Mouse (Mus musculus) gastrocnemius, postnatal 14 days (tissue): ENCODE results near the gene Mlx. TPM values are rescaled to one million over a fixed set of nuclear protein-coding genes. Genes with fewer than 3 reads are reported as not detected.

Source experiments
- DNase-seq: peaks from one replicate; pipeline ENCODE4 v3.0.0; 2021; ENCODE audit warnings: mixed read lengths
- intact Hi-C: fragments of 180-260 bp; cut with DNase I; formaldehyde crosslinking; loops from one replicate; pipeline ENCODE4 v1.15.1; 2025; ENCODE audit warnings: low total_unique reads
- microRNA-seq, 2 experiments: library from miRNA; unstranded; fragments of <30 nt; microRNA quantifications; one replicate each; pipeline ENCODE4 v1.2.0; 2021
- total RNA-seq, 2 experiments: library from RNA; stranded (reverse); gene quantifications; 2 replicates each; pipeline ENCODE4 v1.2.3; 2021

Gene Mlx
- total RNA-seq, 2 experiments from 2014 or later = 10.8 to 12.4 TPM

DNA sequence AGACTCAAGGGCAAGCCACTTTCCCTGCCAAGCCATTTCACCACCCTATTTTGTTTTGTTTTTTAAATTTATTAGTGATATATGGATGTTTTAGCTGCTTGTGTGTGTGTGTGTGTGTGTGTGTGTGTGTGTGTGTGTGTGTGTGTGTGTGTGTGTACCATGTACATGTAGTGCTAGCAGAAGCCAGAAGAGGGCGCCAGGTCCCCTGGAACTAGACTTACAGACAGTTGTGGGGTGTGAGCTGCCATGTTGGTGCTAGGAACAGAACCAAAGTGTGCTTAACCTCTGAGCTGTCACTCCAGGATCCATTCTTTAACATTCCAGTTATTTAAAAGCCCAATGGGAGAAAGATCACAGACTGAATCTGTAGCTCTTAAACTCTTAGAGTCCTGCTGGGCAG, 40.0 kb downstream of the Mlx start:
- no peak for DNase-seq
- intact Hi-C loops = no loop called here

DNA sequence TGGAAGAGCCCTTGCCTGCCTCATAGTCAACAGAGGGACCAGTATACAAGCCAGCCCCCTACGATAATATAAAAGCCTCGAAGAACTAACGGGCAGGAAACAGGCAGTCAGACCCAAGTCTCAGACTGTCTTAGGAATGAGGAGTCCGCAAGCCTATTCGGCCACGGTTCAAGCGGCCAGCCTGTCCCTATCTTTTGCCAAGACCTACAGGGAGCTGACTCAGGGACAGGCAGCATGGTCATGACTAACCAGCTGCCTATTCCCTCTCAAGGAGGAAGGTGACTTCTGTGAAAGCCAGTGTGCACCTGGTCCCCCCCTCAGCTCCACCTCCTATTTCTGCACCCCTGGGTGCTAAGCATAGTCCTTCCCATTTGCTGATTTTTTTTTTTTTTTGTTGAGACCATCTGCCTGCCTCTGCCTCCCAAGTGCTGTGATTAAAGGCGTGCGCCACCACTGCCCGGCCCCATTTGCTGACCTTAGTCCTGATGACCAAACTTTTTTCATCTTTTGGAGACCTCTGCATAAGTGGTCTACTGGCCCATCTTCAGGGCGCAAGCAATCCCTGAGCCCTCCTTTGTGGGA, 42.0 kb downstream of the Mlx start:
- DNase-seq = peak; percentile 41
- intact Hi-C loops = no loop called here

DNA sequence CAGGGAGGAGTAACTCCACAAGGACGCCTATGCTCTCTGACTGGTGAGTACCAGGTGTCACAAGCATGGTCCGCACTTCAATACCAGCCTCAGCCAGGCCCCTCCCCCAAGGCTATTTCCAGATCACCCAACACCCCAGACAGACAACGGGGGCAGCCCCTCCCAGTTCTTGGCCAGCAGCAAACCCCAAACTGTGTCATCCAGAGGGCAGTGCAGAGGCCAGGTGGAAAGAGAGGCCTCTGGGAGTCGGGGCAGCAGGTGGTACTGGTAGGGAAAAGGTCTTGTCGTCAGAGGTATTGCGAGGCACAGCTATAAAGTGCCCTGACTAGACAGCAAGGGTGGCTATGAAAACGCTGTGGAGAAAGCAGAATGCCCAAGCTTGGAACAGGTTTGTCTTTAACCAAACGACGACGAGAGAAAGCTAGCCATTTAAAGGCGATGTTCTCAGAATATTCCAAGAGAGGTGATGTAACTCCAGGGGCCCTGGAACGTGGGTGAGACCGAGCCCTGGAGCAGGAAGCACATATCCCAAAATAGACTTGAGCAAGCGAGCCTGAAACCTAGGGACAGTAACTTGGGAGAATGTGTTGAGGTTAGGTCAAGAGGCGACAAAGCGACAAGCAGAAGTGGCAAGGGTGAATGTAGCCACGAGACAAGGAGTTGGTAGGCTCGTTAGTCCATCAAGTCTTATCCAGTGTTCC, 43.1 kb downstream of the Mlx start:
- peak; percentile 80 for DNase-seq
- intact Hi-C loops = no loop called here

DNA sequence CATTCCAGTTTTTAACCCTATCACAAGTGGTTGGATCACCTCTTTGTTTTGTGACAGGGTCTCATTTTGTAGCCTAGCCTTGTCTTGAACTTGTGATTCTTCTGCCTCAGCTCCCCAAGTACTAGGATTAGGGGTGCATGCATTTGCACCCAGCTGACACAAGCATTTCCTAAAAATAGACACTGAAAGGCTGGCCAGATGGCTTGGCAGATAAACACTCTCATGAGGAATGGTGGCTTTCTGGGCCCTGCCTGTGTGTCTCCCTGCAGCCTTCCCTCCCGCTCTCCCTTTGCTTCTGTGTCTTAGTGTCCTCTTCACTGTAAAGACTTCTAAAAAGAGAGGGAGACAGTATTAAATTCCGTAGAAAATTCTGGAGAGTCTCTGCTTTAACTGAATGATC, 44.1 kb downstream of the Mlx start:
- intact Hi-C loops = no loop called here
- DNase-seq = no peak

DNA sequence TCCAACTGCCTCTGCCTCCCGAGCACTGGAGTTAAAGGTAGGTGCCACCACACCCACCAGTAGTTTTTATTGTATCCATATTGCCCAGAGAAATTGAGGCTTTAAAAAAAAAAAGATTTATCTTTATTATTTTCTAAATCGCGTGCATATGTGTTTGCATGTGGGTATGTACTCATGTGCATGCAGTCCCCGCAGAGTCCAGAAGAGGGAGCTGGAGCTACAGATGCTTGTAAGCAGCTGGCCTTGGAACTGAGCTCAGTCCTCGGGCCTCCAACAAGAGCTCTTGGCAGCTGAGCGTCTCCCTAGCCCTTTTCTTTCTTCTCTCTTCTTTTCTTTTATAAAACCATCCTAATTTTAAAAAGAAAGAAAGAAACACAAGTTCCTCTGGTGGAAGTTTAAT, 44.6 kb downstream of the Mlx start:
- DNase-seq = peak; percentile 50
- intact Hi-C loops = no loop called here

DNA sequence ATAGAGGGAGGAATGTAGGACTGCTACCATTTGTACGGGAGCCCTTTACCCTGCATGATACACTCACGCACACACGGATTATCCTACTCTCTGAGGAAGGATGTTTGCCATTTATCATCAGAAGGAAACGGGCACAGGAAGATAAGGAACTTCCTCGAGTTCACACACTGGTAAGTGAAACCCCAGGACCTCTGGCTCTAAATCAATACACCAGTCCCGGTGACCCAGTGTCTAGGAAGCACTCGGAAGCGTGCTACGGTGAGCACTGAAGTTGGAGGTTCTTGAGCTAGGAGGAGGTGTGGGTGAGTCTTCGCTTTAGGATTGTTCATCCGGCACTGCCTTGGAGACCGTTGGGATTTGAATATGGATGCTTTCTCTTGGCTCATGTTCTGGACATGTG, 46.0 kb downstream of the Mlx start:
- DNase-seq = no peak
- intact Hi-C loops = no loop called here

DNA sequence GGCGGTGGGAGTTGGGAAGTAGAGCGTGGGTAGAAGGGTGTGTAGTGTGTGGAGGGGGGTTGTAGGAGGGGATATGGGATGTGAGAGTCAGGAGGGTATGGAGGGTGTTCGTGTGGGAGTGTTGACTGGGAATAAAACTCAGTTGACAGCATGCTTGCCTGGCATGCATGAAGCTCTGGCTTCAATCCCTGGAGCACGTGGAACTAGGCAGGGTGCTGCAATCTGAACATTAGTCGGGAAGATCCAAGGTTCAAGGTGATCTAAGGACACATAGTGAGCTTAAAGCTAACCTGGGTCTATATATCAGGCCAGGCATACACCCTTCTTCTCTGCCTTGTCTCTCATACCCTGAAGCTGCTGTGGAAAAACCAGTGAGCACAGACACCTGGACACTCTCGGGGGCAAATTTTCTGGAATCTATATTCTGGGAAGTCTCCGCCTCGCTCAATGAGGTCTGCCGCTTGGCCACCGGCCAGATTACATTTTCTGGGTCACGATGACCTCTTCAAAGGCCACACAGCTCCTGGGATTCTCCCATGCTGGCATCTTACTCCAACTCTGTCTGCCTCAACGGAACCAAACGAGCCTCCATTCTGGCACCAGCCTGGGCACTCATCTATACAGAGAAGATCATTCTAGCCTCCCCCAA, 47.3 kb downstream of the Mlx start:
- DNase-seq = no peak
- intact Hi-C loops = no loop called here

DNA sequence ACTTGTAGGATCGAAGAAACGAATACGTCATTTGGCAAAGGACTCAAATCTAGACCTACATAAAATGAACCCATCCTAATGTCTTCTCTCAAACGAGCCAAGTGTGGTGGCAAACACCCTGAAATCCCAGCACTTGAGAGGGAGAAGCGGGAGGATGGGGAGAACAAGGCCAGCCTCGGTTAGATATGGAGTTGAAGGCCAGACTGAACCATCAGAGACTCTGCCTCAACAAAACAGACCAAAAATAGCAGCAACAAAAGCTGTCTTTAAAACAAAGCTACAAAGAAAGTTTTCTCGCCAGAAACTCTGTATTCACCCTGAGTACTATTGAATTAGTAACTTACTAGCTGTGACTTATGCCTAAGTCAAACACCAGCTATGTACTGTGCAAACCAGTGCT, 49.9 kb downstream of the Mlx start:
- intact Hi-C loops = no loop called here
- no peak for DNase-seq

DNA sequence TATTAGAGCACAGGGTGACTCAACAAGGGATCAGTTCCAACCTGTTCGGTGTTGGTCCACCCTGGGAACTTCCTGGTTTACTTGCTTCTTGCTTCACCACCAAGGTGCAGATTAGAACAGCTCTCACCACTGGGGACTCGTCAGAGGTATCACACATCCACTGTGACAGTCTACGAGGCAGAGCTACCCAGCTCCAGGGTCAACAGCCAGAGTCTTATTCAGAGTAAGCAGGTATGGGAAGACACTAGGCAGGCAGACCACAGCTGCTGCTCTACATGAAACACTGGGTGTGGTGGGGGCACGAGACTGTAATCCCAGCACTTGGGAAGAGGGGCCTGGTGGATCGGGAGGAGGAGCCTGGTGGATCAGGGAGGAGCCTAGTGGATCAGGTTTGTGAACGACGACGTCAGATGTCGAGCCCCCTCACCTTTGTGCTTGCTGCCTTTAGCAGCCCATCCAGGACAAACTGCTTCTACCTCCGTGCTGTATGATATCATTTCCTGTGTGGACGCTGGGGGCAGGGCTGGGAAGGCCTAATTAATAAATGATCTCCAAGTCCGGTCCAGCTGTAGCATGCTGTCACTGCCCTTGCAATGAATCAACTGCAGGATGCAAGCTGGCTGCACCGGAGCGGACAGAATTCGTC, 51.6 kb downstream of the Mlx start:
- DNase-seq = no peak
- intact Hi-C loops = no loop called here

DNA sequence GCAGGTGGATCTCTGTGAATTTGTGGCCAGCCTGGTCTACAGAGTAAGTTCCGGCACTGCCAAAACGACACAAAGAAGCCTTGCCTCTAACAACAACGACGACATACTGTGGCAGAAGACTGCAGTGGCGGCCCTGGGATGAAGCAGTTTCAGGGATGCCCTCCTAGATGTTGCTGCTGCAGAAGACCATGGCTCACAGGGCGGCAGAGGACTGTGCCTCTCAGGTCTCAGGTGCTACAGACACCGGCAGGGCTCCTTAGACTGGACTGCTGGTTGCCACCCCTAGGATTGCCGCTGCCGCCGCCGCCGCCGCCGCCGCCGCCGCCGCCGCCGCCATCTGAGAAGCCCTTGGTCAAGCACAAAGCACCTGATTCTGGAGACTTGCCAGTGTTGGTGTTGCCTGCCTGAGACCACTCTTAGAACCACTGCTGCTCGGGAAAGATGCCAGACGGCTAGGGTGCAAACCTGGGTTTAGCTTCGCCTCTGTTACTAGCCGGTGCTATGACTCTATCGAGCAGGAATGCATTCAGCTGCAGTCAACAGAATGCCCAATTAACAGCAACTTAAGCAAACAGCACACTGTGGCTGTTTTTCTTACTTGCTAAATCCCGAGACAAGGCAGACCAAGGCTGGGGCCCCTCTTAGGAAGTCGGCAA, 53.2 kb downstream of the Mlx start:
- intact Hi-C loops = no loop called here
- no peak for DNase-seq

DNA sequence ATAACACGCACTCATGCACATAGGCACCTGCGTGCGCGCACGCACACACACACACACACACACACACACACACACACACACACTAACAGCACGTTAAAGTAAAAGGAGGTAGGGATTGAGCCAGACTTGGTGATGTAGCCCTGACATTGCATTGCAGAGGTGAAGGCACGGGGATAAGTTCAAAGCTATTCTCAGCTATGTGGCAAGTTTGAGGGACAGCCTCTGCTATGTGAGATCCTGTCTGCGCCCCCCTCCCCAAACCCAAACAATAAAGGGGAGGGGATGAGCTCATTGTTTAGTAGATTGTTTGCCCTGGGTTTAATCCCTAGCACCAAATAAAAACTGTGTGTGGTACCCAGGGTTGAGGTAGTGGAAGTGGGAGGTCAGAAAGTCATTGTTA, 54.0 kb downstream of the Mlx start:
- DNase-seq = no peak
- intact Hi-C loops = no loop called here

Small RNA genes lying within 50 kb of the gene (microRNA-seq; reads per million reads assigned to microRNA genes)
- gene Gm27626 = 0 reads per million in 2 experiments

Other genes starting within 250 kb of the Mlx start
- 100 to 1,000 TPM in 1 of 2 experiments, 10 to 100 TPM in 1; 100.0 to 110 TPM for gene Stat5b, start 236.6 kb upstream of the Mlx start, total RNA-seq
- 10 to 100 TPM; 17.9 to 21.5 TPM for gene Stat5a, start 227.9 kb upstream of the Mlx start, total RNA-seq
- gene Stat3, start 147.7 kb upstream of the Mlx start, total RNA-seq = 10 to 100 TPM; 41.7 to 43.6 TPM
- gene Cavin1, start 116.4 kb upstream of the Mlx start, total RNA-seq = 100 to 1,000 TPM; 226 to 256 TPM
- 10 to 100 TPM; 53.4 to 58.5 TPM for gene Atp6v0a1, start 77.8 kb upstream of the Mlx start, total RNA-seq
- 1 to 10 TPM; 6.2 to 7.4 TPM for gene Naglu, start 17.3 kb upstream of the Mlx start, total RNA-seq
- under 1 TPM in 1 of 2 experiments, not detected in 1; 0.29 TPM for gene Hsd17b1, start 8.9 kb upstream of the Mlx start, total RNA-seq
- gene Coasy, start 4.7 kb upstream of the Mlx start, total RNA-seq = 1 to 10 TPM; 8.1 to 9.5 TPM
- 1 to 10 TPM; 1.1 to 1.5 TPM for gene Psmc3ip, start 8.2 kb downstream of the Mlx start, total RNA-seq
- 10 to 100 TPM; 33.3 to 34.9 TPM for gene Retreg3, start 32.6 kb downstream of the Mlx start, total RNA-seq
- 10 to 100 TPM; 26.3 to 31.2 TPM for gene Tubg1, start 32.7 kb downstream of the Mlx start, total RNA-seq
- gene Tubg2, start 68.6 kb downstream of the Mlx start, total RNA-seq = 1 to 10 TPM; 3.1 to 4.6 TPM
- 1 to 10 TPM; 1.8 to 2.4 TPM for gene Cntnap1, start 83.2 kb downstream of the Mlx start, total RNA-seq
- gene Plekhh3, start 84.1 kb downstream of the Mlx start, total RNA-seq = 10 to 100 TPM; 22.0 to 26.9 TPM
- under 1 TPM in 1 of 2 experiments, not detected in 1; 0.12 TPM for gene Ccr10, start 88.2 kb downstream of the Mlx start, total RNA-seq
- 10 to 100 TPM; 13.5 to 18.1 TPM for gene Ezh1, start 139.2 kb downstream of the Mlx start, total RNA-seq
- gene Ramp2, start 158.8 kb downstream of the Mlx start, total RNA-seq = 10 to 100 TPM; 69.8 to 97.1 TPM
- 10 to 100 TPM; 38.1 to 39.0 TPM for gene Vps25, start 166.4 kb downstream of the Mlx start, total RNA-seq
- 1 to 10 TPM in 1 of 2 experiments, under 1 TPM in 1; 0.89 to 1.0 TPM for gene Wnk4, start 173.3 kb downstream of the Mlx start, total RNA-seq
- under 1 TPM; 0.13 to 0.21 TPM for gene Cntd1, start 191.7 kb downstream of the Mlx start, total RNA-seq
- gene Coa3, start 191.8 kb downstream of the Mlx start, total RNA-seq = 10 to 100 TPM; 70.0 to 73.4 TPM
- 10 to 100 TPM; 70.7 to 72.9 TPM for gene Becn1, start 215.0 kb downstream of the Mlx start, total RNA-seq
- 10 to 100 TPM; 60.9 to 61.2 TPM for gene Psme3, start 228.9 kb downstream of the Mlx start, total RNA-seq
- gene Aoc2, start 237.8 kb downstream of the Mlx start, total RNA-seq = 1 to 10 TPM; 1.2 to 1.3 TPM
- gene Aoc3, start 243.3 kb downstream of the Mlx start, total RNA-seq = 10 to 100 TPM; 20.7 to 21.7 TPM